ENCODE assay signal across 14 mouse cellular contexts in the genomic region with DNA sequence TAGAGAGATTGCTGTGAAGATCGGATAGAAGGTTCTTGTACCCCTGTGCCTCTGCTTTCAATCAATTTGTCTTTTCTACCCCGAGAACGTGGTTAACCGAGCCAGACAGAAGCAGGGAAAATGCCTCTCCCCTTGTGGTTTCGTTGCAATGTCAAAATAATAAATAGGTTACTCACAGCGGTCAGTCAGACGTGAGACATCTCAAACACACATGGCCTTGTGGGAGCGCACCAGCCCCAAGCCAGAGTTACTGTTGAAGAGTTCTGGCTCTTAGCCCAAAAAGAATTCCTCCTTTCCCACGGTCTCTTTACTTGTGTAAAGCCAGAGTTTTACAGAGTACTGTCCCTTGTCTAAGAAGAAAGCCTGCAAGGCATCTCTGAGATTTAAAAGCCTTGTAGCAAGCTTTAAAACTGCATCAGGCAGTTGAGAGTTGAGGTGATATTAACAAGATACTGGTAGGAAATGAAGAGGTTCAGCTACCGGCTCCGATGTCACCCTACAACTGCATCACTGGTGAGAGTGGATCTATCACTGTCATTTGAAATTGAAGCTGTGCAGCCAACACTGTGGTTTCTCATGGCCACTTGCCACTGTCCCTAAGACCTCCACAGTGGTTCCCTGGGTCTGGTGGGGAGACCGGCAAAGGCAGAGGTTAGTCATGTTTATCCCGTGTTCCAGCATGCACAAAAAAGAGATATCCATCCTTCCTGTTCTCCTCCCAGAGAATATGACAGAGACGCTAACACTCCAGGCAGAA.
DNase-seq lines count a peak whose midpoint lies in the region; ATAC-seq and TF ChIP-seq lines count a peak whose summit lies in the region.
"Had no signal": no experiment of that assay in that cellular context is flagged by ENCODE, and none has a peak within 500 bp of the region (broad histone marks: within the 10 kb centered on the region; RNA-seq: fewer than 3 reads in every experiment).

No protein-coding gene starts in this region.

- H3K4me1 ChIP-seq in intestine, embryonic 14.5 days (replicated peaks; ENCODE audit: control insufficient read depth, insufficient read depth, low read length) = peaks cover 14% of the 10 kb centered on the region
- no peaks in the 10 kb centered on the region for H3K4me1 ChIP-seq in intestine, postnatal 0 days (replicated peaks; ENCODE audit: control insufficient read depth, insufficient read depth, low read length)
- H3K4me1 ChIP-seq in neural tube, embryonic 13.5 days (replicated peaks) = peaks cover 18% of the 10 kb centered on the region
- H3K4me1 ChIP-seq in neural tube, embryonic 15.5 days = 0 out of 2 replicates have a peak, but pooled peaks cover 10% of the 10 kb centered on the region
- H3K4me1 ChIP-seq in hindbrain, embryonic 16.5 days (ENCODE audit: control insufficient read depth, insufficient read depth, low read depth, low read length) = no peaks in the 10 kb centered on the region
- H3K4me1 ChIP-seq: liver, embryonic 15.5 days had no signal

- peak overlapping the region; percentile 20 for H3K4me2 ChIP-seq in intestine, embryonic 14.5 days (ENCODE audit: low read length)
- H3K4me2 ChIP-seq in intestine, postnatal 0 days (replicated peaks; ENCODE audit: low read depth) = no peak overlapping the region
- no peak overlapping the region for H3K4me2 ChIP-seq in neural tube, embryonic 13.5 days
- H3K4me2 ChIP-seq in neural tube, embryonic 15.5 days = no peak overlapping the region
- H3K4me2 ChIP-seq in hindbrain, embryonic 16.5 days (ENCODE audit: low read length) = no peak overlapping the region
- H3K4me2 ChIP-seq: liver, embryonic 15.5 days had no signal

- no peaks in the 10 kb centered on the region for H3K9me3 ChIP-seq in intestine, embryonic 14.5 days (ENCODE audit: control insufficient read depth, low read length)
- H3K9me3 ChIP-seq in intestine, postnatal 0 days (ENCODE audit: control insufficient read depth) = no peaks in the 10 kb centered on the region
- H3K9me3 ChIP-seq in neural tube, embryonic 13.5 days = no peaks in the 10 kb centered on the region
- H3K9me3 ChIP-seq in neural tube, embryonic 15.5 days (replicated peaks) = no peaks in the 10 kb centered on the region
- H3K9me3 ChIP-seq in hindbrain, embryonic 16.5 days (ENCODE audit: control insufficient read depth, low read length) = no peaks in the 10 kb centered on the region
- H3K9me3 ChIP-seq: liver, embryonic 15.5 days had no signal

- 41% methylated on average over 14 of the region's 14 CpGs for WGBS in intestine, embryonic 14.5 days
- 64% methylated on average over 14 of the region's 14 CpGs for WGBS in intestine, postnatal 0 days
- 58% methylated on average over 14 of the region's 14 CpGs for WGBS in neural tube, embryonic 13.5 days
- WGBS in neural tube, embryonic 15.5 days = 53% methylated on average over 14 of the region's 14 CpGs
- WGBS in hindbrain, embryonic 16.5 days = 44% methylated on average over 14 of the region's 14 CpGs

- H3K27me3 ChIP-seq in intestine, embryonic 14.5 days (replicated peaks; ENCODE audit: control insufficient read depth, insufficient read depth, low read length) = no peaks in the 10 kb centered on the region
- no peaks in the 10 kb centered on the region for H3K27me3 ChIP-seq in intestine, postnatal 0 days (replicated peaks; ENCODE audit: control insufficient read depth, insufficient read depth, low read length)
- H3K27me3 ChIP-seq in neural tube, embryonic 13.5 days = no peaks in the 10 kb centered on the region
- no peaks in the 10 kb centered on the region for H3K27me3 ChIP-seq in neural tube, embryonic 15.5 days (replicated peaks)
- no peaks in the 10 kb centered on the region for H3K27me3 ChIP-seq in hindbrain, embryonic 16.5 days (replicated peaks; ENCODE audit: control insufficient read depth, insufficient read depth, low read length)
- H3K27me3 ChIP-seq: liver, embryonic 15.5 days had no signal

- no peak overlapping the region for H3K4me3 ChIP-seq in intestine, embryonic 14.5 days (ENCODE audit: low read depth, low read length)
- no peak overlapping the region for H3K4me3 ChIP-seq in intestine, postnatal 0 days (ENCODE audit: low read depth, low read length)
- H3K4me3 ChIP-seq in neural tube, embryonic 13.5 days = no peak overlapping the region
- H3K4me3 ChIP-seq in neural tube, embryonic 15.5 days (replicated peaks) = no peak overlapping the region
- H3K4me3 ChIP-seq in hindbrain, embryonic 16.5 days (ENCODE audit: low read length) = no peak overlapping the region
- H3K4me3 ChIP-seq: gastrocnemius, adult 2 months; left cerebral cortex, adult 2 months; liver, embryonic 15.5 days had no signal

- TF ChIP-seq CTCF in intestine, postnatal 0 days (IDR thresholded peaks at IDR 0.05; ENCODE audit: low read depth) = no peak

- peak; percentile 52 for DNase-seq in intestine, embryonic 14.5 days (ENCODE audit: low spot score)
- no peak for DNase-seq in yolk sac, embryonic 10.5 days (ENCODE audit: low spot score)
- no peak for DNase-seq in urinary bladder, postnatal 10 days (ENCODE audit: low spot score)
- DNase-seq: cerebellum, postnatal 36 days; gastrocnemius, adult 2 months; right cerebral cortex, postnatal 4 days; thymus, adult 18-20 months had no signal

- H3K9ac ChIP-seq in intestine, embryonic 14.5 days (ENCODE audit: low read length) = no peak overlapping the region
- no peak overlapping the region for H3K9ac ChIP-seq in intestine, postnatal 0 days (ENCODE audit: low read depth, low read length)
- H3K9ac ChIP-seq in neural tube, embryonic 13.5 days = no peak overlapping the region
- H3K9ac ChIP-seq in neural tube, embryonic 15.5 days (replicated peaks) = no peak overlapping the region
- no peak overlapping the region for H3K9ac ChIP-seq in hindbrain, embryonic 16.5 days (ENCODE audit: low read depth, low read length)
- H3K9ac ChIP-seq: liver, embryonic 15.5 days had no signal

- no peaks in the 10 kb centered on the region for H3K36me3 ChIP-seq in intestine, embryonic 14.5 days (ENCODE audit: control insufficient read depth, insufficient read depth, low read length)
- no peaks in the 10 kb centered on the region for H3K36me3 ChIP-seq in intestine, postnatal 0 days (ENCODE audit: control insufficient read depth, insufficient read depth)
- no peaks in the 10 kb centered on the region for H3K36me3 ChIP-seq in neural tube, embryonic 13.5 days
- H3K36me3 ChIP-seq in neural tube, embryonic 15.5 days = no peaks in the 10 kb centered on the region
- H3K36me3 ChIP-seq in hindbrain, embryonic 16.5 days (ENCODE audit: control insufficient read depth, insufficient read depth, low read length) = no peaks in the 10 kb centered on the region
- H3K36me3 ChIP-seq: liver, embryonic 15.5 days had no signal

- no peak overlapping the region for H3K27ac ChIP-seq in intestine, embryonic 14.5 days (ENCODE audit: low read depth)
- H3K27ac ChIP-seq in intestine, postnatal 0 days (ENCODE audit: low read depth, low read length) = no peak overlapping the region
- H3K27ac ChIP-seq in neural tube, embryonic 13.5 days (replicated peaks) = no peak overlapping the region
- H3K27ac ChIP-seq in neural tube, embryonic 15.5 days (replicated peaks) = no peak overlapping the region
- H3K27ac ChIP-seq in hindbrain, embryonic 16.5 days (ENCODE audit: low read depth, low read length) = no peak overlapping the region
- H3K27ac ChIP-seq: gastrocnemius, adult 2 months; left cerebral cortex, adult 2 months; liver, embryonic 15.5 days had no signal

- ATAC-seq in intestine, embryonic 14.5 days (replicated peaks; ENCODE audit: low FRiP score, low TSS enrichment, low read depth) = peak; percentile 64; the same call in 1 of the 2 replicates
- ATAC-seq in intestine, postnatal 0 days = no peak
- ATAC-seq in neural tube, embryonic 13.5 days (ENCODE audit: low read depth) = 0 out of 2 replicates have a peak, but pooled peaks have one; percentile 47
- ATAC-seq in neural tube, embryonic 15.5 days (ENCODE audit: low FRiP score) = no peak
- peak; percentile 71 for ATAC-seq in hindbrain, embryonic 16.5 days
- no peak for ATAC-seq in megakaryocyte progenitor cell, adult 5-6 weeks (replicated peaks; ENCODE audit: poor library complexity)

Comparison
In these comparisons a context has a peak if more than half of its experiments do, and no peak if none do; other contexts are left out.
1. ATAC-seq: peak in intestine, embryonic 14.5 days (single experiment), neural tube, embryonic 13.5 days (single experiment) and hindbrain, embryonic 16.5 days (single experiment); none in intestine, postnatal 0 days (single experiment), neural tube, embryonic 15.5 days (single experiment) and megakaryocyte progenitor cell, adult 5-6 weeks (single experiment).